Mouse (Mus musculus) T-helper 17 cell (primary cell): ENCODE results near the gene Tmem126a.

ENCODE experiments used
- in situ Hi-C, 2 experiments: fragments of 300-600 bp; cut with MboI, MseI; formaldehyde crosslinking; loops; 1 replicate in 1 of 2; 2 replicates in 1 of 2; pipeline ENCODE4 v1.15.1; 2025; ENCODE audit warnings: high pct_unique_total_duplicates in 2 of 2

Gene Tmem126a

DNA sequence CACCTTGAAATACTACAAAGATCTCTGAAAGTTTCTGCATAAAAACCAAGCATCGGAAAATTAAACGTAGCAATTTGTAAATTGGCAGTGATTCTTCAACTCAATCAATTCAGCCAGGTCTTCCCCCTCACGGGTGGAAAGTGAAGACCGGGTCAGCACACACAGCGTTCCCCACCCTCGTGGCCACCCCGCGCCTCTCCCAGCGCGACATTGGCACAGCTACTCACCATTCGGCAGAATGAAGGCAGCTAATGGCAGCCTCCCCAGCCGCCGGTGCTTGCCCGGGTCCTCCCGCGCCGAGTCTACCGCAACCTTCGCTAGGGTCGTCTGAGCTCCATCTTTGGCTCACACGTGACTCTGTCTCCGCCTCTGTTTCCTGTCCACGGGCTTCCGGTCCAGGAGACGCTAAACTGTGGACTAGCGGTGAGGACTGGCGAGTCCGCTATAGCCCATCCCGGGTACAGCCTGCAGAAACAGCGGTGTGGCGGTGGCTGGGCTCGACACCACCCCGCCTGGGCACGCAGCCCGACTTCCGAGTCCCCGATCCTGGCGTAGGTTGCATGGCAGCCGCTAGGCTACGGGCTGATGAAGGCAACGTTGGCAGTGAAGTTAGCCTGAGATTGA is at the start of gene Tmem126a:
TSS of gene Tmem126a (minus strand) at position 385 of the 624 bp plus-strand sequence.
- in situ Hi-C loops = no loop called here

DNA sequence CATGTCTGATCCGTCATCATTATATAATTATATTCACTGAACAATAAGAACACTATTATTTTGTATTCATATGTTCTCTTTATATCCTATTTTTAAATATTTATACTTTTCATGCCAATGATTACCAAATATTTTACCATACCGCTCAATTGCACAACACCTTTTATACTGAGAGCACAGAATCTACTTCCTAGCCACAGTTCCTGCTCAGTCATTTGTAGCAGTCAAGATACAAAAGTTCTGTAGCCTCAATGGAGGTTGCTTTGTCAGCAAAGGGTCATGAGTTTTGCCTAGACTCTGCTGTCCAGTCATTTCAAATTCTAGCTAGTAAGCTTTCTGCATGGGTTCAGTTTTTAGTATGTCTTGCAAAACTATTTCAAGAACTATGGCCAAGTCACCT is 25.6 kb upstream of the Tmem126a start:
- in situ Hi-C loops = loop anchor here in 1 of 2 experiments (10.0 kb wide), 1 partner anchor 178 kb away; the partner anchor contains the start of gene Sytl2

DNA sequence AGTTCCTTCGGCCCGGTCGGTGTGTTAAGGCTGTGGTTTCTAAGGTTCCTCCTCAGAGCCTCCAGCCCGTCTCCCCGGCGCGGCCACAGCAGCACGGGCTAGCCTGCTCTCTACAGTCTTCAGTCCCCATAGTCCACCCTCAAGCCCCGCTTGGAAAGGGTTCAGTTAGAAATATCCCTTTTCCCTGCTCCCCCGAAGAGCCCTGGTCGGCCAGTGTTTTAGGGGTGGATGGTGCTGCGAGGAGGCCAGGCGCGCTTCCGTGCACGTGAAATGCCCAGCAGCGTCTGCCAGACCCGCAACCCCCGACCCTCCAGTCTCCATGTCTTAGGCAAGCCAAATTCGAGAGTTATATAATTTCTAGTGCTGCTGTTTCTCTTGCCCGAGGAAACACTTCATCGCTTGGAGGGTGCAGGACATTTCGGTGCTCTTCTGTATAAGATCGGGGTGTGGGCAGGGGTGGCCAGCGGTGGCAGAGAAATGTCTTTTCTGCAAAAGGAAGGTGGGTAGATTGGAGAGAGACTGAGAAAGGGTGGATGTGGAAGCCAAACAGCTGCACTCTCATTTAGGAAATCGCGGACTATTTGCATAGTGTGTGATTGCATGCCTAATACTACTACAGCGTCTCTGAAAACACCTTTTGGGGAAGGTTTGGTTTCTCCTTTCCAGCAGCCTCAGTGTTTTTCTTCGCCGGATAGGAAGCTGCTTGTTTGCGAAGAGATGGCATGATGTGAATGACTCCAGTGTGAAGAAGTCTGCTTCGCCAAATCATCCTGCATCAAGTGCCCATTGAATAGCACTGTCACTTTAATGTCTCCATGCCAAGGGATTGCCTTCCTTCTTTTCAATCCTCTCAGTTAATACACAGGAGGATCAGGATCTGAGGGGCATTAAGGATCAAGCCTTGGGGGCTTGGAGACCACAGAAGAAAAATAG is 19.6 kb upstream of the Tmem126a start, which contains the start of gene Dlg2:
TSS of gene Dlg2 (plus strand) at position 360 of the 933 bp plus-strand sequence.
- in situ Hi-C loops = no loop called here

DNA sequence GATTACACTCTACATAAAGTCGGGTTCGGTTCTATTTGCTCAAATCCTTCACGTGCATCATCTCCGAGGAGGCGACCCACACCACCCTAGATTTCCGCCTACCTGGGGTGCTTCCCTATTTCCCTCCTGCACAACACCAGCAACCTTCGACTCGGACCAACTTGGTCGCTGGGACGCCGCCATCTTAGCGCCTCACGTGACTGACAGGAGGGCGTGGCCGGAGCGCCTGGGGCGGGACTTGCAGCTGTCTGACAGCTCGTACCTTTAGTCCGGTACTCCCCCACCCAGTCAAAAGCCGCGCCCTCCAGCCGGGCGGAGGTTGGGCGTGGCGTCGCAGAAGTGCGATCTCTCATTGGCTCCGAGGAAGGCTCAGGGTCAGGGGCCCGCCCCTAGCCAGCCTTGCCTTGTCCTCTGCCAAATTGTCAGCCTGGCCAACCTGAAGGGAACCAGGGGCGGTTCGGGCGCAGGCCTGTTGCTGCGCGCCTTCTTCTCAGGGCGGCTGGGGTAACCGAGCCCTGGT is 18.8 kb upstream of the Tmem126a start, which contains the start of gene Tmem126b:
TSS of gene Tmem126b (minus strand) at position 209 of the 520 bp plus-strand sequence.
- in situ Hi-C loops = no loop called here

DNA sequence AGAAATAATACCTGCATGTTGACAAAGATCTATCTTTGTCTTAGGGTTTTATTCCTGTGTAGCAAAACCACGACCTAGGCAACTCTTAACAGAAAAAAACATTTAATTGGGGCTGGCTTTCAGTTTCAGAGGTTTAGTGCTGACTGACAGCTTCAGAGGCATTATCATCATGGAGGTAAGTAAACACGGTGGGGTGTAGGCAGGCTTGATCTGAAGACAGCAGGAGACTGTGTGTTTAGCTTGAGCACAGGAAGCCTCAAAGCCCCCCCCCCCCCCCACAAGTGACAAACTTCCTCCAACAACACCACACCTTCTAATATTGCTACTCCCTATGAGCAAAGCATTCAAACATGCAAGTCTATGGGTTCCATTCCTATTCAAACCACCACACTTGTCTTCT is 16.5 kb upstream of the Tmem126a start:
- in situ Hi-C loops = no loop called here

DNA sequence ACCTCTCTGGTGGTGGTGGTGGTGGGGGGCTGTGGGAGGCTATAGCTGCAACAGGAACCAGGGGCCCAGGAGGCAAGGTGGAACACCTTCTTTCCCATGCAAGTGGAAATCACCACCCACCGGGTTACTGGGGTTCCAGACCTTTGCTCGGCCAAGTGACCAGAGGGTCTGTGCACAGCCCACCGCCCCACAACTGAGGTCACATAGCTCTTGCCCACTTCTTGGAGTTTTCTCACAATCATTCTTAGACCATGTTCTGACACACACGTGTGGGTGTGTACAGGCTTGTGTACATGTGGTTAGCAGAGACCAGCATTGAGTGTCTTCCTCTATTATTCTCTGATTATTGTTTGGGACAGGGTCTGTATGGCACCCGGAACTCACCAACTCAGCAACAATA is 4.4 kb upstream of the Tmem126a start:
- in situ Hi-C loops = loop anchor here in 1 of 2 experiments (10.0 kb wide), 1 partner anchor 1927 kb away; no protein-coding TSS in a partner anchor

DNA sequence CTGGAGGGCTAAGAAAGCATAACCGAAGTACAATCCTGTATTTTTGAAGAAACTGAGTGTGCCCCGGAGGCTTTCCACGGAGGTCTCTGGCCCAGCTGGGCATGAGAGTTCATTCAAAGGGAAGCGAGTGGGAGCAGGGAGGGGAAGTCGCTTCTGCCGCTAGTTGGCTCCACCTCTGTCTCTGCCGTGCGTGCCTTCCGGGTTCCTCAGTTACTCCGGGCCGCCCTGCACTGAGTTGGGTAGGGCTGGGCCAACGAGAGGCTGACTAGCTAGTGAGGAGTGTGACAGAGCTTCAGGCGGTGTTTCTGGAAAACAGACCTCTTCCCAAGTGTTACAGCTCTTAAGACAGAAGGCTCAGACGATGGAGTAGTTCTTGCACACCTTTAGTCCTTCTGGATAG is 3.9 kb upstream of the Tmem126a start:
- in situ Hi-C loops = loop anchor here in 1 of 2 experiments (10.0 kb wide), 1 partner anchor 1926 kb away; no protein-coding TSS in a partner anchor

DNA sequence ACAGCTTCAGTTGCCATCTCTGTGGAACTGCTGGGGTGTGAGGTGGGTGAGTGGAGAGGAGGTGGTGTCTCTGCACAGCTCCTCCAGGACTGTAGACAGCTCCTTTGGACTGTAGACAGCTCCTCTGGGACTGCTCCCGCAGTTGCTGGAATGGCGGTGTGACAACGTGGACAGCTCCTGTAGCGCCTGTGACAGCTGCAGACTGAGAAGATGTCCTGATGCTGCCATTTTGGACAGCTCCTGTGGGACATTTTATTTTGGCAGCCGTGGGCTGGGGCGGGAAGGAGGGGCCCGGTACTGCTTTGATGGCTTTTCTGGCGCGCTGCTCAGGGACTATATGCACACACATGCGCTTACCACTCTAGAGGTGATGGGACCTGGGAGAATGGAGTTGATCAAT is 3.3 kb upstream of the Tmem126a start:
- in situ Hi-C loops = loop anchor here in 1 of 2 experiments (10.0 kb wide), 1 partner anchor 1926 kb away; no protein-coding TSS in a partner anchor

DNA sequence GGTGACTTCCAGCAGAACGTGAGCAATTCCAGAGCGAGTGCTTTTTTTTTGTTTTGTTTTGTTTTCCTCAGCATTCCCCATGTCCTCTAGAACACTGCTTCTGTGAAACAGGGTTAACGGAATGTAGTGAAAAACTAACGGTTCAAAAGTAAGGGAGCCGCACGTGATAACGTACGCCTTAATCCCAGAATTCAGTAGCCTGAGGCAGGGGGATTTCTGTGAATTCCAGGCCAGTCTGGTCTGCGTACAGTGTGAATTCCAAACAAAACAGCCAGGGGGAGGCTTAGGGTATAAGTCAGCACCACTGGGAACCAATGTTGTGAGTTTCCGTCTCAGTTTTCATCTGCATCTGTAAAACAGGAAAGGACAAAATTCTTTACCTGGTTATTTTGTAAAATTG is 488 bp upstream of the Tmem126a start:
- in situ Hi-C loops = no loop called here

DNA sequence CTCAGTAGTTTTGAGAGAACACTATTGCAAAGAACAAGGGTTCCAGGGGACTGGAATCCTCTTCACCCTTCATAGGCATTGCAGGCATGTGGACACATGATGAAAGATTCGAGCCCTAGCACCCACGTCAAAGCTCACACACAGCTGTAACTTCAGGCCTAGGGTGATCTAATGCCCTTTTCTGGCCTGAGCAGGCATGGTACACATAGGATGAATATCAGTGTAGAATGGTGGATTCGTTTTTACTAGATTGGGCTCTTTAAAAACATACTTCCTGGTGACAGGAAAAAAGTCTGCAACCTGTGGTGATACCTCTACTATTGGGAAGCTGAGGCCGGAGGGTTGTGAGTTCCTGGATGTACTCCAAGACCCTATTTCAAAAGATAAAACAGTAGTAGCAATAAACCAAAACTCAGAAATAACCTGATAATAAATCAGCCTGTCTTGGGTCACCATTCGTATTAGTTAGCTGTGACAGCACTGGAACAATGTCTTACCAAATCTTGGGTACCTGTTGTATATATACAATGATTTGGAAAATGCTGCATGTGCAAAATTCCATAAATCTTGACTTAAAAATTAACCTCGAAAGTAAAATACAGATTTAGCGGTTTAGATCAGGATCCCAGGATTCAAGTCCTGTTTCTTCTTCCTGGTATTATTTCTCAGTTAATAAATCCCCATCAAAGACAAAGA is 732 bp downstream of the Tmem126a start:
- in situ Hi-C loops = no loop called here

DNA sequence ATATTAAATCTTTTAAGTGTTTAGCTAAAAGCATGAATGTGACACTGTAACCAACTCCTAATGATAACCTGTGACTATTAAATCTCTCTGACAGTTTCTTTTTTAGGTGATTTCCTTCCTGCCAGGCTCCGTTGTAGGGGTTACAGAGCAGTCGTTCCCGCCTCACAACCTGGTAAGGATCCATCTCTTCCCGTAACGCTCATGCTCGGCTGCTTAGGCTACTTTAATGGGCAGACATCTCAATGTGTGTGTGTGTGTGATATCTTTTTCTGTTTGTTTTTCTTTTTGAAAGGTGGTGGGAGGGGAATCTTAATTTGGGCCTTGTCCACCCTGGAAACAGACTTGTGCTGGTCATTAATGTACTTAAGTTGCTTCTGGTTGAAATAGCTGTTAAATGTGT is 12.8 kb downstream of the Tmem126a start:
- in situ Hi-C loops = no loop called here

DNA sequence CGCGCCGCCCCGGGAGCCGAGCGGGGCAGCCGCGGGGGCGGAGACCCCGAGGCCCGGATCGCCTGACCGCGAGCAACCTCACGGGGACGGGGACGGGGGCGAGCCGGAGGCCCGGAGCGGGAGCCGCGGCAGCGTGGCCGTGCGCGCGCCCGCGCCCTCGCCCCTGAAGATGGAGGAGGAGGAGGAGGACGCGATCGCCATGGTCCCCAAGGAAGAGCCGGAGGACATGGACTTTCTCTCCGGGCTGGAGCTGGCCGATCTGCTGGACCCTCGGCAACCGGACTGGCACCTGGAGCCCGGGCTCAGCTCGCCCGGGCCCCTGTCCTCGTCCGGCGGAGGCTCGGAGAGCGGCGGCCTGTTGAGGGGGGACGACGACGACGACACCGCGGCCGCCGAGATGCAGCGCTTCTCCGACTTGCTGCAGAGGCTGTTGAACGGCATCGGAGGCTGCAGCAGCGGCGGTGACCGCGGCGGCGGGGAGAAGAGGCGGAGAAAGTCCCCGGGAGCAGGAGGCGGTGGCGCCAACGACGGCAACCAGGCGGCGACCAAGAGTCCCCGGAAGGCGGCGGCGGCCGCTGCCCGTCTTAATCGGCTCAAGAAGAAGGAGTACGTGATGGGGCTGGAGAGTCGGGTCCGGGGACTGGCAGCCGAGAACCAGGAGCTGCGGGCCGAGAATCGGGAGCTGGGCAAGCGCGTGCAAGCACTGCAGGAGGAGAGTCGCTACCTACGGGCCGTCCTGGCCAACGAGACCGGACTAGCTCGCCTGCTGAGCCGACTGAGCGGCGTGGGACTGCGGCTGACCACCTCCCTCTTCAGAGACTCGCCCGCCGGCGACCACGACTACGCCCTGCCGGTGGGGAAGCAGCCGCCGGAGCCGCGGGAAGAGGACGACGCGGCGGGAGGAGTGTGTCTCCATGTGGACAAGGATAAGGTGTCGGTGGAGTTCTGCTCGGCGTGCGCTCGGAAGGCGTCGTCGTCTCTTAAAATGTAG is 13.6 kb downstream of the Tmem126a start:
- in situ Hi-C loops = no loop called here

DNA sequence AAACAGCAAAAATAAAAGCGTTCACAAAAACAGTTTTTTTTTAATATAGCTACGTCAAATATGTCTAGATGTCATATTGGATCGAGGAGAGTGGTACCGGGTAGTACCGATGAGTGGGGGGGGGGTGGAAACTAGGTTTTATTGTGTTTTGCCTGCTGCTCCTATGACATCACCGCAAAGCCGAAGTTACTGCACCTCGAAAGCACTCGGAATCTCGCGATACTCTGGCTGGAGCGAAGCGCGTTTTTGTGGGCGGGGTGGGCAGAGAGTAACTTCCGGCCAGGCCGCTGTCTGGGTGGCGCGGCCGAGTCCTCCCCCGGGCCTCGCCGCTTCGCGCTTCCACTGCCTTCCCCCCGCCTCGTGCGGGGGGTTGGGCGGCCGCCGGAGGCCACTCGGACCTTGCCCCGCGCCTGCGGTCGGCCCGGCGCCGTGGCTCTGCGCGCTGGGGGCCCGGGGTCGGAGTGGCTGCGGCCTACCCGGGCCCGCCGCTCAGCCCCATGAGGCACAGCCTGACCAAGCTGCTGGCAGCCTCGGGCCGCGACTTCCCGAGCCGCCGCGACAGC is 14.4 kb downstream of the Tmem126a start, which contains the start of gene Crebzf:
TSS of gene Crebzf (plus strand) at position 212 of the 563 bp plus-strand sequence.
- in situ Hi-C loops = no loop called here

DNA sequence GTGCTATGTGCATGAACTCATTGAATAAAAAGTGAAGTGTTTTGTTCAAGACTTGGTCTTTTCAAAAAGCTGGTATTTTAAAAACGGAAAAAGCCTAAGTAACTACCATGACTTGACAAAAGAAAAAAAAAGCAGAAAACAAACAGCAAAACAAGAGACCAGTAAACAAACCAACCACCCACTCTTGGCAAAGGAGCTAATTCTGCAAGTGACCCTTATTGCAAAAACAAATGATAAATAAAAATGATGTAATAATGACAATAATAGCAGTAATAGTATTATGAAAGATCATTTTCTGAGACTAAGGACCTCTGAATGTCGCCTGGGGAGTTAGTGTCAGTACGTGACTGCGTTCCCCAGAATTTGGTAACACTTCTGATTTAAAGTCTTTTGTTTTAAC is 15.0 kb downstream of the Tmem126a start:
- in situ Hi-C loops = no loop called here

DNA sequence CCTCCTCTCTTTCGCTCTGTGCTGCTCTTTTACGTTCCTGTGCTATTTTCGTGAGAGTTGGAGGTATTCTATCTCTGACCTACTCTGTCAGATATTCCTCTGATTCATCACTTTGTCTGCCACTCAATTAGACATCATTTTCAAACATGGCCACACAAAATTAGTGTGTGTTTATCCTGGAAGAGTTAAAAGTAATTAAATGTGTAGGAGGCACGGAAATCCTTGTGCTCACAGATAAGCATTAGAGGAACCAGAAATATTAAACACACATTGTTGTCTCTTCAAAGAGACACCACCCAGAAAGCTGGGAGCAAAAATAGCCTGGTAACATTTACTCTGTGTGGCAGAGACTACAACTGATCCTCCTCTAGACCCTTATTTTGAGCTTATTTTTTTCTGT is 17.0 kb downstream of the Tmem126a start:
- in situ Hi-C loops = no loop called here

DNA sequence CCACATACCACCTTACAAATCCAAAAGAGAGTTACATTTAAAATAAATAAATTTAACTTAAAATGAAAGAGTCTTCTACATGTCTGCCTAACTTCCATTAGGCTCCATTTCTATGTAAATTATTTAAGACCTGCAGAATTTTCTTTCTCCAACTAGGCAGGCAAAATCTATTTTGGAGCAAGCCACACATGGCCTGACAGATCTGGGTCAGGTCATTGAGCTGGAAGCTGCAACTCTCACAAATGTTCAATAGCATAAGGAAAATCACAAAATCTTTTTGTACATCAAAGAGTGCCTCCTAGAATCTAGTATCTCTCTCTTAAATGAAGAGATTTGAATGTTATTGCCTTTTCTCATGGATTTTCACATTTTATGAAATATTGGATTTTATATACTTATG is 24.8 kb downstream of the Tmem126a start:
- in situ Hi-C loops = loop anchor here in 1 of 2 experiments (10.0 kb wide), 1 partner anchor 487 kb away; the partner anchor contains the start of gene Hikeshi

DNA sequence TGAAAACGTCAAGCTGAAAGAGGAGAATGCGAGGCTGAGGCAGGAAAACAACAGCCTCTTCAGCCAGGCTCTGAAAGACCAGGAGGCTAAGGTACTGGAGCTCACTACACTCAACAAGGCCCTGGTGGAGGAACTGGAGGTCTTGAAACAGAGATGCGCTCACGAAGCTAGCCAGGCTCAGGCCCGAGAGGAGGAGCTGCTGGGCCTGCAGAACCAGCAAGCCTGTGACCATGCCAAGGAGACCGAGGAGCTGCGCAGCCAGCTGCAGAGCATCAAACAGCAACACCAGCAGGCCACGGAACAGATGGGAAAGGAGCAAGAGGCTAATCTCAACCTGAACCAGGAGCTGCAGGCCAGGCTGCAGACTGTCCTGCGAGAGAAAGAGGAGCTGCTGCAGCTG is 30.0 kb downstream of the Tmem126a start:
- in situ Hi-C loops = no loop called here

DNA sequence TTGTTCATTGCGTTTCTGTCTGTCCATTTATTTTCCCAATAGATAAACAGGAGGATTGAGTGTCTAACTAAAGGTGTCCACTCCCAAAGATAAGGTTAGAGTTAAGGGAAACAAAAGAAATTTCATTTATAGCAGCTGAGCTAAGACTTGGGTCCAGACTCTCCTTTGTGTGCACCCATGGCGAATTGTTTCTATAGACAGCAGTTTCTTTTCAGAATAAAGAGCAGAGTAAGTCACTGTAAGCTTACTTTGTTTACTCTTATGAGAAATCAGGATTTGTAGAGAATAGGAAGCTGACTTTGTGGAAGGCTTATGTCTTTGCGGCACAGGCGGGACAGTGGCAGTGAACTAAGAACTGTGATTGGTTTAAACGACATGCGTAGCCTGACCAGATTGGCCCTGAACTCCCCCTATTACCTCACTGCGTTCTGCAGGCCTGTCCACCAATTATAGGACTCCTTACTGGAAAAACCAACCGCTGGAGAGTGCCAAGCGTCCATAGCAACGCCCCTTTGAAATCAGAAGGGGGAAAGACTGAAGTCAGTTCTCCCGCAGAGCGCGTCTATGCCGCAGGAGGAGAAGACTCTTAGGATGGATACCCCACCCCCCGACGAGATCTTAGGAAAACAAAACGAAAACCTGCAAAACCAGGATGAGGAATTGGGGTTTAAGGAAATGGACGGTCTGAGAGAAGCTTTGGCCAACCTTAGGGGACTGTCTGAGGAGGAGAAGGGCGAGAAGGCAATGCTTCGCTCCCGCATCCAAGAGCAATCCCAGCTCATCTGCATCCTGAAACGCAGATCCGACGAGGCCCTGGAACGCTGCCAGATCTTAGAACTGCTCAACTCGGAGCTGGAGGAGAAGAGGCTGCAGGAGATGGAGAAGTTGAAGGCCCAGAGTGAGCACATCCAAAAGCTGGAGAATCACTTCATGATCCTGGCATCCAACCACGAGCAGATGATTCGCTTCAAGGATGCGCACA is 30.7 kb downstream of the Tmem126a start, which contains the start of gene Ccdc89:
TSS of gene Ccdc89 (plus strand) at position 558 of the 982 bp plus-strand sequence.
- in situ Hi-C loops = no loop called here
